Mouse (Mus musculus) thymus, postnatal 36 days (tissue): ENCODE measurements around the gene Tnik.

Source experiments
- DNase-seq, 2 experiments: peaks; one replicate each; pipeline ENCODE4 v3.0.0; 2022; ENCODE audit warnings: mixed read lengths in 2 of 2

The Tnik gene

DNA sequence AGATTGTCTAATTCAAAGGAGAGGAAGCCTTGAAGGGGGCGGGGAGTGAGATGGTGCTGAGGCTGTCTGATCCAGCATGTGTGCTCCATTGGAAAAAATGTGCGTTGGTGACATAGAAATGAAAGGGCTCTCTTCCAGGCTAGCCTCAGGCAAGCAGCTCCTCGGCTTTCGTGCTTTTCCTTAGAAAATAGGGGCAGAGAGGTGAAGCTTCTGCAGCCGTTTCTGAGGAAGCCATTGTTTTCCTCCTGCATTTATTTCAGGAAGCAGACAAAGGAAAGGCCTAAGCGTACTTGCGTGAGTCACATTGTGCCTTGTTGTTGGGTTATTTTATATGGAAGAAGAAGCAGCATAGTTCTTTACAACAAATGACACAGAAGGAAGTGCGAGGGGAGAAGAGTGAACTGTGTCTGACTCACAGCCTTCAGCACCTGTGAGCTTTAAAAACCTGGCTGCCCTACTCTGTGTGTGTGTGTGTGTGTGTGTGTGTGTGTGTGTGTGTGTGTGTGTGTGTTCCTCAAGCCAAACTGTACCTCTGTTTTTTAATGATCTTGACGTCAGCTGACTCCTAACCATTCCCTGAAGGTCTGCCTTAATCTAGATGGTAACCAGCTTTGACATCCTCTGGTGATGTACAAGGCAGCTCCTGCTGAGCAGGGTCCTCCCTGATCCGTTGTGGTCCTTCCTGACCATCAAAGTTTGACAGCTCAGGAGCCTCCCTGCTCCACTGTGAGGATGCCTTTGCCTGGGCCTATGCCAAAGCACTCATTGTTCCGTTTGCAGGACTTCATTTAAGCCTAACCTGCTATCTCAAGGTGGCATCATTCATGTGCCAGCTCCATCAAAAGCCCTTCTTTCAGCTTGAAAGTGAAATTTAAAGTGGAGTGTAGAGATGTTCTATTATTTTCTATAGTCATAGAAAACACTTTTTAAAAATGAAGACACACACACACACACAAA lies 228.3 kb downstream of the Tnik start:
- DNase-seq = no peak

GRCm38 (mm10) chr3:28496806-28497502 lies 233.9 kb downstream of the Tnik start:
- no peak for DNase-seq

- DNase-seq = no peak
Measured at GRCm38 (mm10) chr3:28497503-28497857, 234.5 kb downstream of the Tnik start.

GRCm38 (mm10) chr3:28502697-28503096 lies 239.7 kb downstream of the Tnik start:
- no peak for DNase-seq

DNA sequence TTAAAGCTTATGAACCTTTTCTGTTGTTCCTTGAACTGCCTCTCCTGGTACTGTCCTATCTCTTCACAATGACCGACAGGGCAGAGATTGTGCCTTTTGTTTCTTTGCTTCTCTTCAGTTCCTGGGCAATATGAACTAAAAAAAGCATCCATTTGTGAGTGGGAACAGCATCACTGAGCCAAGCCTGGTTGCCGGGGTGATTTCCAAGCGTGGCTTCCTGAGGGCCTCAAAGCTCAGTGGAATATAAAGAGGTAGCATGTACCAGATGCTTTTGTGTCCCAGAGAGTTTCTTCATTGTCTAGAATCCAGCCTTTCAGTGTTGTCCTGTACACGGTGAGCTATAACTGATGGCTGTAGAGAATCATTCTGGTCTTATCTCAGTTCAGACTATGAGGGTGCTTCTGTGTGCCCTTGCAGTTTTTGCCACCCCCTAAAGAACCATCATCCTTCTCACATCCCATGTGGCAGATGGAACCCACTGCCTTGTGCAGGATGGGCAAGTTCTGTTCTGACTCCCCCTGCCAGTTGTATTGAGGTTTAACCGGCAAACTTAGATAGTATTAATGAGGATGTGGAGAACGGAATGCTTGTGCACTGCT lies 246.4 kb downstream of the Tnik start:
- no peak for DNase-seq

DNA sequence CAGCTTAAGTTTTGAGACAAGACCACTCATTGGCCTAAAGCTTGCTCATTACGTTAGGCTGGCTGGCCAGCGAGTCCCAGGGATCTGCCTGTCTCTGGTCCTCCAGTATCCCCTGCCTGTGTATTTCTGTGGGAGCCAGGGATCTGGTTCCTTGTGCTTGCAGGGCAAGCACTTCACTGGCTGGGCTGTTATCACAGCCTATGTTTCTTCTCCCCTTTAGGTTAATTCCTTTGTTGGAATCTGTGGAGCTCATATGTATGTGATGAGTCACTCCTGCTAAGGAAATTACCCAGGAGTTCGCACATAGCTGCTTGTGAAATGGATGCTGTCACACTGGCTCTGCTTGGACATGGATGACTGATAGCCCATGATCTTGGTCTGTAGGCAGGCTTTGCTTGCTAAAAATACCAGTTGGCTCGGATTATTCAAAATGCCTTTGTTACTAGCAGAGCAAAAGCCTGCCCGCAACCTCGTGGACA lies 260.0 kb downstream of the Tnik start:
- DNase-seq = no peak

- DNase-seq = no peak
Measured at GRCm38 (mm10) chr3:28523541-28524165, 260.6 kb downstream of the Tnik start.

- DNase-seq = no peak
Measured at GRCm38 (mm10) chr3:28524562-28524961, 261.5 kb downstream of the Tnik start.

GRCm38 (mm10) chr3:28526671-28527070 lies 263.7 kb downstream of the Tnik start:
- DNase-seq = no peak

- no peak for DNase-seq
Measured at GRCm38 (mm10) chr3:28527231-28527630, 264.2 kb downstream of the Tnik start.

DNA sequence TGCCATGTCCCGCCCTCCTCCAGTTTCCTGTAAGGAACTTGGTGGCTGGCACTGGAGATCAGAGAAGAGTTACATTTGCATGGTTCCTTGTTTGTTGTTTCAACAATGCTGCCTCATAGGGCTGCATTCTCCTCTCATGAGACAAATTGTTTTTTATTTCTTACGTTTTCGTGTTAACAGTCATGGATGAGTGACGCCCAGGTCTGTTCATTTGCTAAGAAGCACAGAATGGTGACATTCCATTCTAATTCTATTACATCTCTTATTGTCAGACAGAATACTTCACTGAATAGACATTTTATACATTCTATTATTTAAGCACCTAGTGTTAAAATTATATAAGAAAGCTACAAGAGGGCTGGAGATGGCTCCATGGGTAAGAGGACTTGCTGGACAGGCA lies 266.5 kb downstream of the Tnik start:
- no peak for DNase-seq

DNA sequence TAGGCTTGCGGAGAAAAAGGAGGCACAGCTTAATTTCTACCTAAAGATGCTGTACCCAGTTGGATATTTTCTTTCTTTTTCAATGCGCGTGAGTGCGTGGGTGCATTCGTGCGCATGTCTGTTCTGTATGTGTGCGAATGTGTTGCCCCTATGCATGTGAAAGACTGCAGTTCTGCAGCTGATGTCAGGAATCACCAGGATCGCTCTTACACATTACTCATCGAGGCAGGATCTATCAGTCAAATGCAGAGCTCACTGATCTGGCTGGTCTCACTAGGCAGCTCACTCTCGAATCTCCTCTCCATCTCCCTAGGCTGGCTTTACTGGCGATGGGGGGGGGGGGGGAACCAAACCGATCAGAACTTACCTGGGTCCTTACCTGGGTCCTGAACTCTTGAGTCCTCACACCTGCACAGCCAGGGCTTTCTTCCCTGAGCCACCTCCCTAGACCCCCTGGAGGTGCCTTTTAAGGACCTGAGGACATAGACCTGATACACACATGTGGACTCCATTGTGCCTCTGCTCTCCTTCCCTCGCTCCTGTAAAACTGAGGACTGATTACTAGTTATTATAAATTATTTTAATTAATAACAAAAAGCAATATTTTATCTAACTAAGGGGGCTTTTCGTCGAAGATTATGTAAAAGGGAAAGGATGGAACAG lies 268.4 kb downstream of the Tnik start:
- no peak for DNase-seq

DNA sequence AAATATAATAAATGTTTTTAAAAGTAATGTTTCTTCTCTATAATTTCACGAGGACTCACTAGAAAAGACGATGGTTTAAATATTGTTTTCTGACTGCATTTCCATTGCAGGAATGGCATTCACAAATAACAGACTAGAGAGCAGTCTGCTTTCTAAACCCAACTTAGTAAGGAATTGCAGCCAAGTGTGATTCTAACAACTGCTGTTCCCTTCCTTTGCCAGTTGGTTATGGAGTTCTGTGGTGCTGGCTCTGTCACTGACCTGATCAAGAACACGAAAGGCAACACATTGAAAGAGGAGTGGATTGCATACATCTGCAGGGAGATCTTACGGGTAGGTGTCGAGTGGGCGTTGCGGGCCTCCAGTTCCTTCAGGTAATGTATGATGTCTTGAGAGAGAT lies 269.7 kb downstream of the Tnik start:
- no peak for DNase-seq

DNA sequence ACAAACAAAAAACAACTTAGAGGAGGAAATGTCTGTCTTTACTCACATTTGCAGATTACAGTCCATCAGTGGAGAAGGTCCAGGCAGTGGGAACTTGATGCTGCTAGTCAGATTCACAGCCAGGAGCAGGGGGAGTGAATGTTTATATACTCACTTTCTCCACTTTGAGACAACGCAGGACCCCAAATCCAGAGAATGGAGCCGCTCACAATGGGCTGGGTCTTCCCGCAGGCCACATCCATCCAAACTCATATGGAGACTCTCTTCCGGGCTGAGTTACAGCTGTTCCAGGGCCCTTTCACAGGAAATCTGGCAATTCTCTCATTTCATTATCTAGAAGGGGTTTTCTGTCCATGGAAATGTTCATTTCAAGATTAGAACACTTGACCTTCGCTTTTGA lies 277.1 kb downstream of the Tnik start:
- DNase-seq = no peak

GRCm38 (mm10) chr3:28542941-28543340 lies 279.9 kb downstream of the Tnik start:
- DNase-seq = no peak

- DNase-seq = no peak
Measured at GRCm38 (mm10) chr3:28543380-28543984, 280.5 kb downstream of the Tnik start.

DNA sequence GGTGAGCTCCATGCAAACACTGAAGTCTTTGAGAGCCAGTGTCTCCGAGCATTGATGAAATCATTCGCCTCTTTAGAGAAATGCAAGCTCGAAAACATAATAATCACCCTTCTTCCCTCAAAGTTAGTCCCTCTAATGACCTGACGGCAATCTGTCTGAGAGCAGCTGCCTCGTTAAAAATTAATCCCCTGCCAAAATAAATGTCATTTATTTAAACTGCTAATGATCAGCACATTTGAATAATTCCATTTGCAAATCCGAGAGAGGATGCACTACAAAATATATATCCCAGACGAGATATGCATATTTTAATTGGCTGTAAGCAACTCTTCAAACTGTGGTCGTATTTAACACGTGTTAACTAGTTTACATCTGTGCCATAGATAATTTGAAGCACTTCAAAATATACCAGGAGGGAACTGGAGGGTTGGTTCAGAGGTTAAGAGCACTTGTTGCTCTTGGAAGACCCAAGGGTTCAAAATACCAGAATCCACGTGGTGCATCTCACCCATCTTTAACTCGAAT lies 281.4 kb downstream of the Tnik start:
- DNase-seq = no peak

GRCm38 (mm10) chr3:28547965-28548730 lies 285.1 kb downstream of the Tnik start:
- DNase-seq = no peak

GRCm38 (mm10) chr3:28549391-28549790 lies 286.4 kb downstream of the Tnik start:
- no peak for DNase-seq

- DNase-seq = no peak
Measured at GRCm38 (mm10) chr3:28550497-28551093, 287.6 kb downstream of the Tnik start.

DNA sequence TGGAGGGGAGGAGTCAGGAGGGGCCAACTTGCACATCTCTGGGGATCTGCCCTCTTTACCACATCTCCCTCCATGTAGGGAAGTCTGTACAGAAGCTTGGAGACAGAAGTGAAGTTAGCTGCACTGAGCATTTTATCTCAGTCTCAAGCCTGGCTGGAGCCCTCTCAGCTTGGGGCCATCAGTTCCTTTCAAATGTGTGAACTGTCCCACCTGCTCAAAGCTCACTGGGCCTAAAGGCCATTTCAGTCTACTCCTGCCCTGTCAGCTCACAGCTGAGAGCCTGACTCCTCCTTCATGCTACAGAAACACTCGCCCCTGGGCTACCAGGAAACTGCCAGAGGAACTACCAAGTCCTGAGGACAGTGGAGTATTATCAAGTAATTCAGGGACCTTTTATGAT lies 288.7 kb downstream of the Tnik start:
- DNase-seq = no peak
